Mouse (Mus musculus): ENCODE results near the gene Tapbpl. TPM values are rescaled to one million over a fixed set of nuclear protein-coding genes. Genes with fewer than 3 reads are reported as not detected.

Gene Tapbpl
- polyA plus RNA-seq, 1 experiment from 2014 or later: 3.3 TPM

- Histone ChIP-seq H3K9me3 (ENCODE audit: control insufficient read depth, low read length) (no peaks in the 10 kb centered on the region), H3K4me1 (ENCODE audit: control insufficient read depth, insufficient read depth, low read length) (peaks cover 4% of the 10 kb centered on the region), H3K36me3 (ENCODE audit: control insufficient read depth, insufficient read depth, low read length) (0 out of 2 replicates have a peak, but pooled peaks cover 7% of the 10 kb centered on the region), H3K4me2 (ENCODE audit: low read length) (no peak overlapping the region), H3K27ac (replicated peaks; ENCODE audit: low read depth, low read length) (no peak overlapping the region), H3K4me3 (replicated peaks; ENCODE audit: low read depth, low read length) (no peak overlapping the region), H3K9ac (replicated peaks; ENCODE audit: low read length) (no peak overlapping the region), H3K27me3 (ENCODE audit: control insufficient read depth, insufficient read depth, low read length) (no peaks in the 10 kb centered on the region)
- ATAC-seq (ENCODE audit: low FRiP score, low TSS enrichment): no peak
- WGBS: 92% methylated on average over 20 of the region's 20 CpGs
- no peak for DNase-seq
Observed at GRCm38 (mm10) chr6:125221115-125221745, 10.4 kb downstream of the Tapbpl start.

GRCm38 (mm10) chr6:125218963-125219362 is 12.7 kb downstream of the Tapbpl start:
- 79% methylated on average over 4 of the region's 4 CpGs for WGBS
- H3K27ac ChIP-seq (replicated peaks; ENCODE audit: low read depth, low read length): no peak overlapping the region
- 0 out of 2 replicates have a peak, but pooled peaks cover 2% of the 10 kb centered on the region for H3K36me3 ChIP-seq (ENCODE audit: control insufficient read depth, insufficient read depth, low read length)
- ATAC-seq (ENCODE audit: low FRiP score, low TSS enrichment): no peak
- H3K27me3 ChIP-seq (ENCODE audit: control insufficient read depth, insufficient read depth, low read length): 0 out of 2 replicates have a peak, but pooled peaks cover under 1% of the 10 kb centered on the region
- H3K9me3 ChIP-seq (ENCODE audit: control insufficient read depth, low read length): no peaks in the 10 kb centered on the region
- no peak overlapping the region for H3K4me2 ChIP-seq (ENCODE audit: low read length)
- H3K9ac ChIP-seq (replicated peaks; ENCODE audit: low read length): no peak overlapping the region
- DNase-seq: peak; percentile 73
- peaks cover 8% of the 10 kb centered on the region for H3K4me1 ChIP-seq (ENCODE audit: control insufficient read depth, insufficient read depth, low read length)
- no peak overlapping the region for H3K4me3 ChIP-seq (replicated peaks; ENCODE audit: low read depth, low read length)

- peaks cover 4% of the 10 kb centered on the region; the same call in 1 of the 2 replicates for H3K27me3 ChIP-seq (ENCODE audit: control insufficient read depth, insufficient read depth, low read length)
- H3K4me3 ChIP-seq (replicated peaks; ENCODE audit: low read depth, low read length): no peak overlapping the region
- H3K4me1 ChIP-seq (ENCODE audit: control insufficient read depth, insufficient read depth, low read length): peaks cover 8% of the 10 kb centered on the region
- no peak overlapping the region for H3K4me2 ChIP-seq (ENCODE audit: low read length)
- 89% methylated on average over 11 of the region's 11 CpGs for WGBS
- 0 out of 2 replicates have a peak, but pooled peaks cover 2% of the 10 kb centered on the region for H3K36me3 ChIP-seq (ENCODE audit: control insufficient read depth, insufficient read depth, low read length)
- no peak overlapping the region for H3K9ac ChIP-seq (replicated peaks; ENCODE audit: low read length)
- H3K9me3 ChIP-seq (ENCODE audit: control insufficient read depth, low read length): no peaks in the 10 kb centered on the region
- H3K27ac ChIP-seq (replicated peaks; ENCODE audit: low read depth, low read length): no peak overlapping the region
- DNase-seq: no peak
- no peak for ATAC-seq (ENCODE audit: low FRiP score, low TSS enrichment)
Observed at GRCm38 (mm10) chr6:125217899-125218298, 13.8 kb downstream of the Tapbpl start.

- 83% methylated on average over 2 of the region's 2 CpGs for WGBS
- Histone ChIP-seq H3K4me3 (replicated peaks; ENCODE audit: low read depth, low read length) (no peak overlapping the region), H3K36me3 (ENCODE audit: control insufficient read depth, insufficient read depth, low read length) (0 out of 2 replicates have a peak, but pooled peaks cover 2% of the 10 kb centered on the region), H3K9ac (replicated peaks; ENCODE audit: low read length) (no peak overlapping the region), H3K4me1 (ENCODE audit: control insufficient read depth, insufficient read depth, low read length) (peaks cover 8% of the 10 kb centered on the region), H3K27ac (replicated peaks; ENCODE audit: low read depth, low read length) (no peak overlapping the region), H3K9me3 (ENCODE audit: control insufficient read depth, low read length) (no peaks in the 10 kb centered on the region), H3K27me3 (ENCODE audit: control insufficient read depth, insufficient read depth, low read length) (peaks cover 4% of the 10 kb centered on the region; the same call in 1 of the 2 replicates), H3K4me2 (ENCODE audit: low read length) (no peak overlapping the region)
- no peak for ATAC-seq (ENCODE audit: low FRiP score, low TSS enrichment)
- no peak for DNase-seq
Observed at GRCm38 (mm10) chr6:125216898-125217297, 14.8 kb downstream of the Tapbpl start.

GRCm38 (mm10) chr6:125215148-125215954 is 16.3 kb downstream of the Tapbpl start, which contains the start of gene Vamp1:
Vamp1 (plus strand) TSS chr6:125215551.
- 0 out of 2 replicates have a peak, but pooled peaks cover 2% of the 10 kb centered on the region for H3K36me3 ChIP-seq (ENCODE audit: control insufficient read depth, insufficient read depth, low read length)
- peaks cover 4% of the 10 kb centered on the region; the same call in 1 of the 2 replicates for H3K27me3 ChIP-seq (ENCODE audit: control insufficient read depth, insufficient read depth, low read length)
- peak within 1 kb of the TSS; percentile 73 for H3K9ac ChIP-seq (replicated peaks; ENCODE audit: low read length)
- H3K4me2 ChIP-seq (ENCODE audit: low read length): peak within 1 kb of the TSS; percentile 95
- H3K4me1 ChIP-seq (ENCODE audit: control insufficient read depth, insufficient read depth, low read length): peaks cover 8% of the 10 kb centered on the region
- H3K9me3 ChIP-seq (ENCODE audit: control insufficient read depth, low read length): no peaks in the 10 kb centered on the region
- peak within 1 kb of the TSS; percentile 74 for H3K27ac ChIP-seq (replicated peaks; ENCODE audit: low read depth, low read length)
- peak within 1 kb of the TSS; percentile 74 for H3K4me3 ChIP-seq (replicated peaks; ENCODE audit: low read depth, low read length)
- DNase-seq: peak; percentile 98
- peak; percentile 96 for ATAC-seq (ENCODE audit: low FRiP score, low TSS enrichment)
- WGBS: under 1% methylated on average over 48 of the region's 48 CpGs

GRCm38 (mm10) chr6:125213715-125214114 is 17.9 kb downstream of the Tapbpl start:
- no peak overlapping the region for H3K4me3 ChIP-seq (replicated peaks; ENCODE audit: low read depth, low read length)
- no peak for ATAC-seq (ENCODE audit: low FRiP score, low TSS enrichment)
- H3K4me1 ChIP-seq (ENCODE audit: control insufficient read depth, insufficient read depth, low read length): peaks cover 8% of the 10 kb centered on the region
- no peak overlapping the region for H3K9ac ChIP-seq (replicated peaks; ENCODE audit: low read length)
- H3K36me3 ChIP-seq (ENCODE audit: control insufficient read depth, insufficient read depth, low read length): no peaks in the 10 kb centered on the region
- peaks cover 4% of the 10 kb centered on the region; the same call in 1 of the 2 replicates for H3K27me3 ChIP-seq (ENCODE audit: control insufficient read depth, insufficient read depth, low read length)
- no peak for DNase-seq
- no peaks in the 10 kb centered on the region for H3K9me3 ChIP-seq (ENCODE audit: control insufficient read depth, low read length)
- no peak overlapping the region for H3K27ac ChIP-seq (replicated peaks; ENCODE audit: low read depth, low read length)
- H3K4me2 ChIP-seq (ENCODE audit: low read length): no peak overlapping the region
- WGBS: 80% methylated on average over 6 of the region's 6 CpGs

- no peak overlapping the region for H3K4me3 ChIP-seq (replicated peaks; ENCODE audit: low read depth, low read length)
- 76% methylated on average over 6 of the region's 6 CpGs for WGBS
- H3K27ac ChIP-seq (replicated peaks; ENCODE audit: low read depth, low read length): no peak overlapping the region
- no peaks in the 10 kb centered on the region for H3K9me3 ChIP-seq (ENCODE audit: control insufficient read depth, low read length)
- H3K27me3 ChIP-seq (ENCODE audit: control insufficient read depth, insufficient read depth, low read length): peaks cover 4% of the 10 kb centered on the region; the same call in 1 of the 2 replicates
- no peak overlapping the region for H3K9ac ChIP-seq (replicated peaks; ENCODE audit: low read length)
- no peak for DNase-seq
- no peaks in the 10 kb centered on the region for H3K36me3 ChIP-seq (ENCODE audit: control insufficient read depth, insufficient read depth, low read length)
- no peak for ATAC-seq (ENCODE audit: low FRiP score, low TSS enrichment)
- no peak overlapping the region for H3K4me2 ChIP-seq (ENCODE audit: low read length)
- H3K4me1 ChIP-seq (ENCODE audit: control insufficient read depth, insufficient read depth, low read length): peaks cover 8% of the 10 kb centered on the region
Observed at GRCm38 (mm10) chr6:125213129-125213528, 18.5 kb downstream of the Tapbpl start.

GRCm38 (mm10) chr6:125212621-125213020 is 19.0 kb downstream of the Tapbpl start:
- H3K9me3 ChIP-seq (ENCODE audit: control insufficient read depth, low read length): no peaks in the 10 kb centered on the region
- H3K4me3 ChIP-seq (replicated peaks; ENCODE audit: low read depth, low read length): no peak overlapping the region
- WGBS: 64% methylated on average over 2 of the region's 2 CpGs
- H3K9ac ChIP-seq (replicated peaks; ENCODE audit: low read length): no peak overlapping the region
- H3K4me2 ChIP-seq (ENCODE audit: low read length): no peak overlapping the region
- H3K27me3 ChIP-seq (ENCODE audit: control insufficient read depth, insufficient read depth, low read length): peaks cover 4% of the 10 kb centered on the region; the same call in 1 of the 2 replicates
- no peaks in the 10 kb centered on the region for H3K36me3 ChIP-seq (ENCODE audit: control insufficient read depth, insufficient read depth, low read length)
- H3K4me1 ChIP-seq (ENCODE audit: control insufficient read depth, insufficient read depth, low read length): peaks cover 8% of the 10 kb centered on the region
- no peak overlapping the region for H3K27ac ChIP-seq (replicated peaks; ENCODE audit: low read depth, low read length)
- no peak for DNase-seq
- ATAC-seq (ENCODE audit: low FRiP score, low TSS enrichment): no peak

All from midbrain, embryonic 14.5 days (tissue).